Comparison of ENCODE assay signal across 8 mouse cellular contexts in genomic region chr4:135434395-135434789, GRCm38 (mm10). TPM values are rescaled to one million over a fixed set of nuclear protein-coding genes. Genes with fewer than 3 reads are reported as not detected.
DNase-seq lines count a peak whose midpoint lies in the region; ATAC-seq and TF ChIP-seq lines count a peak whose summit lies in the region.

No protein-coding gene starts in this region.

- H3K4me3 ChIP-seq in spleen, adult 2 months (ENCODE audit: extremely low read depth, insufficient read depth, insufficient read length), result peak overlapping the region; percentile 65
- peak overlapping the region; percentile 89 for H3K4me3 ChIP-seq in limb, embryonic 15.5 days
- H3K4me3 ChIP-seq in stomach, postnatal 0 days (ENCODE audit: low read depth, low read length), result peak overlapping the region; percentile 77

- H3K4me1 ChIP-seq in spleen, adult 2 months (ENCODE audit: control insufficient read depth, insufficient read depth, insufficient read length), result peaks cover 6% of the 10 kb centered on the region; the same call in 1 of the 2 replicates
- H3K4me1 ChIP-seq in limb, embryonic 15.5 days, result peaks cover 15% of the 10 kb centered on the region
- H3K4me1 ChIP-seq in stomach, postnatal 0 days (replicated peaks; ENCODE audit: control insufficient read depth, insufficient read depth), result 0 out of 2 replicates have a peak, but pooled peaks cover 3% of the 10 kb centered on the region

- no peak for ATAC-seq in limb, embryonic 15.5 days (ENCODE audit: insufficient number of reproducible peaks, low FRiP score, low TSS enrichment, low read depth)
- ATAC-seq in stomach, postnatal 0 days (ENCODE audit: low FRiP score, low TSS enrichment), result no peak; the same call in none of the 2 replicates

- DNase-seq in embryo, embryonic 10.5 days (ENCODE audit: low spot score), result peak; percentile 10
- DNase-seq in embryo, embryonic 11 days, result no peak
- DNase-seq in spleen, adult 2 months (ENCODE audit: low read depth in 1 of 2, low spot score in 2 of 2), result no peak
- DNase-seq in spleen, adult 12 weeks (ENCODE audit: low spot score), result no peak
- DNase-seq in stomach, postnatal 0 days (ENCODE audit: low spot score), result no peak
- no peak for DNase-seq in natural killer cell, adult 2 months (ENCODE audit: low spot score in 2 of 2)
- DNase-seq in thymus, adult 18-20 months, result no peak

- 40% methylated on average over 11 of the region's 11 CpGs for WGBS in spleen, adult 2 months
- WGBS in limb, embryonic 15.5 days, result 22% methylated on average over 11 of the region's 11 CpGs
- WGBS in stomach, postnatal 0 days, result 19% methylated on average over 11 of the region's 11 CpGs

- no peaks in the 10 kb centered on the region for H3K36me3 ChIP-seq in spleen, adult 2 months (ENCODE audit: control insufficient read depth, insufficient read depth, low read length)
- H3K36me3 ChIP-seq in limb, embryonic 15.5 days, result no peaks in the 10 kb centered on the region
- no peaks in the 10 kb centered on the region for H3K36me3 ChIP-seq in stomach, postnatal 0 days (ENCODE audit: control insufficient read depth, insufficient read depth, low read length)

- no peaks in the 10 kb centered on the region for H3K9me3 ChIP-seq in limb, embryonic 15.5 days
- H3K9me3 ChIP-seq in stomach, postnatal 0 days (ENCODE audit: control insufficient read depth, low read length), result no peaks in the 10 kb centered on the region

- TF ChIP-seq EP300 in stomach, postnatal 0 days (optimal IDR thresholded peaks at IDR 0.05), result no peak

- no peaks in the 10 kb centered on the region for H3K27me3 ChIP-seq in spleen, adult 2 months (ENCODE audit: control insufficient read depth, insufficient read depth, low read length)
- no peaks in the 10 kb centered on the region for H3K27me3 ChIP-seq in limb, embryonic 15.5 days
- H3K27me3 ChIP-seq in stomach, postnatal 0 days (ENCODE audit: control insufficient read depth, insufficient read depth, low read length), result no peaks in the 10 kb centered on the region

- peak overlapping the region; percentile 92 for H3K4me2 ChIP-seq in limb, embryonic 15.5 days
- H3K4me2 ChIP-seq in stomach, postnatal 0 days (replicated peaks; ENCODE audit: low read depth), result peak overlapping the region; percentile 85

- no peak for TF ChIP-seq CTCF in spleen, adult 2 months (IDR thresholded peaks at IDR 0.05; ENCODE audit: extremely low read depth, insufficient read depth, insufficient read length, insufficient replicate concordance)
- TF ChIP-seq CTCF in stomach, postnatal 0 days (IDR thresholded peaks at IDR 0.05; ENCODE audit: low read depth), result no peak

- H3K9ac ChIP-seq in limb, embryonic 15.5 days, result peak overlapping the region; percentile 47
- peak overlapping the region; percentile 64 for H3K9ac ChIP-seq in stomach, postnatal 0 days (ENCODE audit: low read length)

- no peak for TF ChIP-seq POLR2A in spleen, adult 2 months (IDR thresholded peaks at IDR 0.05; ENCODE audit: low read depth, low read length)

- H3K27ac ChIP-seq in spleen, adult 2 months (ENCODE audit: insufficient read depth, low read length), result peak overlapping the region; percentile 64
- no peak overlapping the region for H3K27ac ChIP-seq in limb, embryonic 15.5 days
- H3K27ac ChIP-seq in stomach, postnatal 0 days (replicated peaks), result peak overlapping the region; percentile 75

RNA-seq across cellular contexts. Expression of gene Rcan3, which starts 0.7 kb away (rescaled TPM):
- 6.3 and 7.9 TPM in 2 replicates for polyA plus RNA-seq in spleen, adult 2 months (2012; rRNA removed)
- polyA plus RNA-seq in limb, embryonic 15.5 days (2015; fragmentation: Nextera tagmentation; extraction: Ambion mirVana), result 16.6 and 16.8 TPM in 2 replicates
- polyA plus RNA-seq in stomach, postnatal 0 days (2015; fragmentation: Nextera tagmentation; extraction: Ambion mirVana), result 15.7 and 15.8 TPM in 2 replicates

RNA-seq across cellular contexts. Expression of gene Ncmap, which starts 36.4 kb away (rescaled TPM):
- polyA plus RNA-seq in spleen, adult 2 months (2012; rRNA removed), result 0.83 and 1.2 TPM in 2 replicates
- polyA plus RNA-seq in limb, embryonic 15.5 days (2015; fragmentation: Nextera tagmentation; extraction: Ambion mirVana), result 11.0 and 11.7 TPM in 2 replicates
- polyA plus RNA-seq in stomach, postnatal 0 days (2015; fragmentation: Nextera tagmentation; extraction: Ambion mirVana), result 39.8 and 42.2 TPM in 2 replicates
